Mouse (Mus musculus): ENCODE data around the gene Rxrb. TPM values are rescaled to one million over a fixed set of nuclear protein-coding genes. Genes with fewer than 3 reads are reported as not detected.

Gene Rxrb
- polyA plus RNA-seq, 1 experiment from 2014 or later, result 35.7 TPM

GRCm38 (mm10) chr17:34024861-34025755 lies 6.5 kb upstream of the Rxrb start:
- TF ChIP-seq EP300 (IDR thresholded peaks at IDR 0.05), result no peak
- no peak for TF ChIP-seq CTCF (IDR thresholded peaks at IDR 0.05)
- WGBS, result 1% methylated on average over 55 of the region's 57 CpGs
- H3K27me3 ChIP-seq (replicated peaks; ENCODE audit: insufficient read depth, low read length), result no peaks in the 10 kb centered on the region
- H3K9me3 ChIP-seq (ENCODE audit: low read length), result no peaks in the 10 kb centered on the region
- H3K9ac ChIP-seq (replicated peaks; ENCODE audit: low read depth), result peak overlapping the region; percentile 81
- peaks cover 13% of the 10 kb centered on the region for H3K36me3 ChIP-seq (ENCODE audit: insufficient read depth, low read length)
- peak overlapping the region; percentile 76 for H3K4me3 ChIP-seq (ENCODE audit: low read depth, low read length)
- DNase-seq (ENCODE audit: low spot score) (peak; percentile 62), ATAC-seq (peak; percentile 25)
- H3K27ac ChIP-seq (ENCODE audit: low read length), result peak overlapping the region; percentile 81
- peak overlapping the region; percentile 92 for H3K4me2 ChIP-seq (replicated peaks; ENCODE audit: low read depth, low read length)
- H3K4me1 ChIP-seq (ENCODE audit: insufficient read depth, low read depth, low read length), result peaks cover 20% of the 10 kb centered on the region

- no peak overlapping the region for H3K4me2 ChIP-seq (replicated peaks; ENCODE audit: low read depth, low read length)
- H3K9ac ChIP-seq (replicated peaks; ENCODE audit: low read depth), result no peak overlapping the region
- peaks cover 26% of the 10 kb centered on the region for H3K4me1 ChIP-seq (ENCODE audit: insufficient read depth, low read depth, low read length)
- H3K27me3 ChIP-seq (replicated peaks; ENCODE audit: insufficient read depth, low read length), result no peaks in the 10 kb centered on the region
- TF ChIP-seq EP300 (IDR thresholded peaks at IDR 0.05) (no peak), CTCF (IDR thresholded peaks at IDR 0.05) (no peak)
- H3K9me3 ChIP-seq (ENCODE audit: low read length), result no peaks in the 10 kb centered on the region
- H3K36me3 ChIP-seq (ENCODE audit: insufficient read depth, low read length), result peaks cover 13% of the 10 kb centered on the region
- ATAC-seq (no peak), DNase-seq (ENCODE audit: low spot score) (no peak)
- H3K4me3 ChIP-seq (ENCODE audit: low read depth, low read length), result no peak overlapping the region
- 23% methylated on average over 7 of the region's 7 CpGs for WGBS
- no peak overlapping the region for H3K27ac ChIP-seq (ENCODE audit: low read length)
These were observed 5.9 kb upstream of the Rxrb start for GRCm38 (mm10) chr17:34025756-34026151.

GRCm38 (mm10) chr17:34026221-34026620 lies 5.4 kb upstream of the Rxrb start:
- Histone ChIP-seq H3K27me3 (replicated peaks; ENCODE audit: insufficient read depth, low read length) (no peaks in the 10 kb centered on the region), H3K4me1 (ENCODE audit: insufficient read depth, low read depth, low read length) (peaks cover 27% of the 10 kb centered on the region), H3K9ac (replicated peaks; ENCODE audit: low read depth) (no peak overlapping the region), H3K27ac (ENCODE audit: low read length) (no peak overlapping the region), H3K9me3 (ENCODE audit: low read length) (no peaks in the 10 kb centered on the region), H3K36me3 (ENCODE audit: insufficient read depth, low read length) (peaks cover 13% of the 10 kb centered on the region), H3K4me2 (replicated peaks; ENCODE audit: low read depth, low read length) (0 out of 2 replicates have a peak overlapping the region, but pooled peaks have one; percentile 98), H3K4me3 (ENCODE audit: low read depth, low read length) (no peak overlapping the region)
- TF ChIP-seq CTCF (IDR thresholded peaks at IDR 0.05) (no peak), EP300 (IDR thresholded peaks at IDR 0.05) (no peak)
- WGBS, result 42% methylated on average over 2 of the region's 2 CpGs
- DNase-seq (ENCODE audit: low spot score) (no peak), ATAC-seq (no peak)

GRCm38 (mm10) chr17:34026917-34027655 lies 4.5 kb upstream of the Rxrb start:
- peak; percentile 65 for DNase-seq (ENCODE audit: low spot score)
- peak overlapping the region; percentile 67 for H3K4me3 ChIP-seq (ENCODE audit: low read depth, low read length)
- H3K9ac ChIP-seq (replicated peaks; ENCODE audit: low read depth), result peak overlapping the region; percentile 29; the same call in 1 of the 2 replicates
- peaks cover 27% of the 10 kb centered on the region for H3K4me1 ChIP-seq (ENCODE audit: insufficient read depth, low read depth, low read length)
- no peak for TF ChIP-seq EP300 (IDR thresholded peaks at IDR 0.05)
- no peaks in the 10 kb centered on the region for H3K27me3 ChIP-seq (replicated peaks; ENCODE audit: insufficient read depth, low read length)
- peak overlapping the region; percentile 71 for H3K27ac ChIP-seq (ENCODE audit: low read length)
- WGBS, result 13% methylated on average over 34 of the region's 36 CpGs
- peak overlapping the region; percentile 98 for H3K4me2 ChIP-seq (replicated peaks; ENCODE audit: low read depth, low read length)
- H3K36me3 ChIP-seq (ENCODE audit: insufficient read depth, low read length), result peaks cover 13% of the 10 kb centered on the region
- no peaks in the 10 kb centered on the region for H3K9me3 ChIP-seq (ENCODE audit: low read length)
- no peak for ATAC-seq

GRCm38 (mm10) chr17:34027656-34028223 lies 3.9 kb upstream of the Rxrb start, which contains the start of gene H2-Ke6:
Gene H2-Ke6, minus strand, starts transcription at chr17:34028060.
- peak; percentile 51 for TF ChIP-seq CTCF (IDR thresholded peaks at IDR 0.05)
- TF ChIP-seq EP300 (IDR thresholded peaks at IDR 0.05), result no peak
- Histone ChIP-seq H3K4me3 (ENCODE audit: low read depth, low read length) (peak within 1 kb of the TSS; percentile 67), H3K4me1 (ENCODE audit: insufficient read depth, low read depth, low read length) (peaks cover 32% of the 10 kb centered on the region), H3K4me2 (replicated peaks; ENCODE audit: low read depth, low read length) (peak within 1 kb of the TSS; percentile 98), H3K27me3 (replicated peaks; ENCODE audit: insufficient read depth, low read length) (no peaks in the 10 kb centered on the region), H3K9ac (replicated peaks; ENCODE audit: low read depth) (peak within 1 kb of the TSS; percentile 29; the same call in 1 of the 2 replicates), H3K27ac (ENCODE audit: low read length) (peak within 1 kb of the TSS; percentile 71), H3K9me3 (ENCODE audit: low read length) (no peaks in the 10 kb centered on the region), H3K36me3 (ENCODE audit: insufficient read depth, low read length) (peaks cover 13% of the 10 kb centered on the region)
- under 1% methylated on average over 44 of the region's 49 CpGs for WGBS
- DNase-seq (ENCODE audit: low spot score), result peak; percentile 95
- peak; percentile 67 for ATAC-seq

Measured in lung, postnatal 0 days (tissue).